Mouse (Mus musculus): ENCODE results near the gene Gm17482.

Gene Gm17482

DNA sequence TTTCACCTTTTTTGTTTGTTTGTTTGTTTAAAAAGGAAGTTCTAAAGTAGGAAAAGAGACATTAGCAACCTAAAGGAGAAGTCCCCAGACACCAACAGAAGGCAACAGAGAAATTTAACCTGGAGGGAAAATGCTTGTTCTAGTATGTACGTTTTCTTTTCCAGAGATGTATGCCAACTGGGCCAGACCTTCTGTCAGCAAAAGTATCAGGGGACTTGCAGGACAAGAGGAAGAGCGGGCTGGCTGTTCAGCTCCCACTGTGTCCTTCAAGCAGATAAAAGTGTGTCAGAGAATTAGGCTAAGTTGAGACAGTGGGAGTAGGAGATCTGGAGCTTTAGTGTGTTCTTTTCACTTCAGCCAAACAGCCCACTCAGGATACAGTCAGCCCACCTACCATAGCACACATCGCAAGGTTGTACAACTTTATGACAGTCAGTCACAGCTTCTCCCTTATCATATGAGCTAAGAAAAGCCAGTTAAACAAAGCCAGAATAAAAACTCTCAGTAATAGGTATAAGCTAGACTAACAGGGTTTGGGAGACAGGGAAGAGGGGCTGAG, 18.4 kb downstream of the Gm17482 start:
- no peak for DNase-seq (ENCODE audit: low spot score in 2 of 2)

DNA sequence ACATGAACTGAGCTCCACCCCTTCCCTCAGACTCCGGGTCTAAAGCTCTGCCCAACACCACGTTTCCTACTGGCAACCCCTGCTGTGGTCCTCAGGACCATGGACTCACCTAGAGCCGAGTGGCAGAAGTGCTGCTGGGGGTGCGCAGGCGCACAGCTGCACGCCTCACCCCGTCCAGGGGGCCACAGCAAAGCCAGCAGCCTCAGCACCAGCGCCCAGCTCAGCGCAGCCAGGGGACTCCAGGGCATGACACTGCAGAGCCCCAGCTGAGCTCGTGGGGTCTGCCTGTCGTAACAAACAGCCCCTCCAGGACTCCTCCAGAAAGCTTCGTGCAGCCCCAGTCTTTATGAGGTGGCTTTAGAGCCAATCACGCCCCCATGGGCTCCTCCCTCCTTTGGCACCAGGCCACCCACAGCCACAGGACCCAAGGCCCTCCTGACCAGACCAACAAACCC, 24.4 kb downstream of the Gm17482 start:
- DNase-seq (ENCODE audit: low spot score in 2 of 2): no peak

DNA sequence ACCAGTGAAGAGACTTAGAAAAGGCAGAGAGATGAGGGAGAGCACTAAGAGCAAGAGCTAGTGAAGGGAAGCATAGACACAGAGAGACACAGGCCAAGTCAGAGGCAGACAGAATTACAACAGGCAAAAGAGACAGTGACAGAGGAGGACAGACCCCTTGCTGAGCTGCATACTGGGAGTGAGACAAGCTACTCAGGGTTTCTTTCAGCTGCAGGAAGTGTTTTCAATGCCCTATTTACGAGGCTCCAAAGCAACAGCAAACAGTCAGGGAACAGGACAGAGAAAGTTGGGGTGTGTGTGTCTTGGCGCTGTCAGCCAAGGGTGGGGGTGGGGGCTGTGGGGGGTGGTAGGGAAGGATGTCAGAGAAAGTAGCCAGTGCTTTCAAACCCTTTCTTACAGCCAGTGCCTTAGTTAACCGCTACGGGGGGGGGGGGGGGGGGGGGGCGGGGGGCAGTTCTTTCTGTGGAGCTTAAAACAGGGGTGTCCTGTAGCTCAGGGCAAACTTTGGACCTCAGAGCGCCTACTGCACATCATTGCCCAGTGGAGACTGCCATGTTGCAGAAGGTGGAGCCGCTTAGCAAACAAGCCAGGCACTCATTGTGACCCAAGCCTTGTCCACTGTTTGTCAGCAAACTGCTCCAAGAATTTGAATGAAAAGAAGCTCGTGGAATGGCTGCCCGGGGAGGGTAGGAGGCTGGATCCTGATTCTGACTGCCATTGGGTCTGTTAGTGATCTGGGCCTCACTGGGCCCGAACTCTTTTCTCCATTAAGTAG, 25.1 kb downstream of the Gm17482 start, which contains the start of gene Timp4:
Gene Timp4, minus strand, starts transcription at position 107 of the 775 bp plus-strand sequence.
- no peak for DNase-seq (ENCODE audit: low spot score in 2 of 2)

DNA sequence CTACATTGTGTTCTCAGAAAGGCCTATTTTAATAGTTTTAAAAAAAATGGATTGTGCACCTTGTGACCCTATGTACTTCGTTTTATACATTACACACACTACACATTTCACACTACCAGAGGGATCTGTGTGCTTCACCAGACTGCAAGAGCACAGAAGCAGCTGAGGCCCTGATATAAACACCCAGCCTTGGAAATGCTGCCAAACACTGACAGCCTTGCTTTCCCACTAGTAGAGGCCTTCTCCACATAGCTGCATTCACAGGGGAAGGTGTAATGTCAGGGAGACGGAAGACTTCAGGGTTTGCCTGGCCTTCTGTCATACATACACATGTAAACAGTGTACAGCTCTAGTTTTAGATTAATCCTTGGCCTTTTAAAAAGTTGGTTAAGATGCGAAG, 28.0 kb downstream of the Gm17482 start:
- DNase-seq (ENCODE audit: low spot score in 2 of 2): no peak

DNA sequence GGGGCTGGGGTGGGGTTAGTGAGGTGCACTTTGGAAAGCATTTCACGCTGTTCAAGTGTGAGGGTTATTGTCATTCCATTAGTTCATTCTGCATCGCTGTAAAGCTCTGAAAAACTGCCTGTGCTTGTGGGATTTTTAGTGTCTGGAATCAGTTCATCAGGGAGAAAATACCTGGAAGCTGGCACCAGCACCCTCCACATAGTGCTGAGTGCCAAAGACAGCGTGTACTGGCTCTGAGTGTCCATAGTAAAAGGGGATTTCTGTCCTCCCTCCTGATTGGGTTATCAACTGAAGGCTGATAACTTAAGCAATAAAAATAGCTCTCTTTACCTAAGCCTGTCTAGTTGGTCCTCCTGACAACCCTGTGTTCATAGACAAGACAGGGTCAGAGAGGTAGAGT, 33.4 kb downstream of the Gm17482 start:
- no peak for DNase-seq (ENCODE audit: low spot score in 2 of 2)

DNA sequence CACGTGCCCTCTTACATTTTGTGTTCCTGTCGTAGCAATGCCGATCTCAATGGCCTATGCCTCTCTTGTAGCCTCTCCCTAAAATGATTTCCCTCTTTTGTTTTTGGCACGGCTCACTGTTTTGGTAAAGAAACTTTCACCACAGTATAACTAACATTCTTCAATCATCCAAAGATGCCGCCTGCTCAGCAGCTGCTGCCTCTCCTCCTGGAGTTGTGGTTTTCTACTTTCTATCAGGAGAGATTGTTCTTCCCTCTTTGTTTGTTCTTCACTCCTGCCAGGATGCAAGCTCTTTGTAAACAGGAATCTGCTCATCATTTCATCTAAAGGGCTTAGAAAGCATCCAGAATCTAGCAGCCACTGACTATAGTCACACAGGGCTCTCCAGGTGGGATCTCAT, 39.6 kb downstream of the Gm17482 start:
- DNase-seq (ENCODE audit: low spot score in 2 of 2): no peak

DNA sequence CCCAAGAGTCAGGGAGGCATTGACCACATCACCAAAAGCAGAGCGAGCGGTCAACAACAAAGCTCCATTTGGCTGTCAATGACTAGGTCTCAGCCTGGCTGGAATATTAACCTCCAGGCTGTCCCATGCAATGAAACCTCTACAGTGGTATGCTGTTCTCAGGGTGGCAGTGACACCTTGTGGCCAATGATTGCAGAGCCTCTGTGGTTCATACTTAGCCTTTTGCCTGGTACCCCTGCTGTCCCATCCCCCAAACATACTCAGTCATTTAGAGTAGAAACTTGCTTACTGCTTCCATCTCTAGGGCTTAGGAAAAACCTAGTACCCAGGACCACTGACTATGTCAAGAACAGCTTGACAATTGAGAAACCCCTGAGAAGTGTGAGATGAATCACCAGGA, 40.8 kb downstream of the Gm17482 start:
- no peak for DNase-seq (ENCODE audit: low spot score in 2 of 2)

DNA sequence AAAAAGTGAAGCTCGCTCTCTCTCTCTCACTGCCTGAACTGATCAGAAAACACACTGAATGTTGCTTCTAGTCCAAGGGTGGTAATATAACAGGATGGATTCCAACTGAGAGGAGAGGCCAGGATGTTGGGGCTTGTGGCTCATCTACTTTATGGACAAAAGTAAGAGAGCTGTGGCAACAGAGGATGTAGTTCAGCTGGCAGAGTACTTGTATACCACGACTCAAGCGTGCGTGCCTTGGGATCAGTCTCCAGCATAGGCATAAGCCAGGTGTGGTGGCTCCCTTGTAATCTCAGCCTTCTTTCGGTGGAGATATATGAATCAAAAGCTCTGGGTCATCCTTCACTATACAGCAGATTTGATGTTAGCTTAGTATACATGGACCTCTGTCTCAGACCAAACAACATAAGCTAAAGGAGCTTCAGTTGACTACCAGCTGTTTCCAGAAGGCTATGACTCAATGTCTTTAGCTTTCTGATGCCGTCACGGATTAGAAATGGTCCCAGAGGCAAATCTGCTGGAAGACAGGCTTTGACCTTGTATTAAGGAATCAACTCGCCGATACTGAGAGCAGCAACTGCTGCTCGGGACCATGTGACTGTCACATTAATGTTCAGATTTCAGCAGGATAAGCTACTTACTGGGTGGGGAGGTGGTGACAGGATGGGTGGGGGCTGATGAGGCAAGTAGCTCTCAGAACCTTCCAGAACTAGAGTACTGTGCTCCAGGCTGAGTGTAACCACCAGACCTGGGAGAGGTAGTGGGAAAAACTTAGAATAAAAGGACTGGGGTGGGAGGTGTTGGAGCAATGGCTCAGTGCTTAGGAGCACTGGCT, 41.6 kb downstream of the Gm17482 start:
- DNase-seq (ENCODE audit: low spot score in 2 of 2): no peak

DNA sequence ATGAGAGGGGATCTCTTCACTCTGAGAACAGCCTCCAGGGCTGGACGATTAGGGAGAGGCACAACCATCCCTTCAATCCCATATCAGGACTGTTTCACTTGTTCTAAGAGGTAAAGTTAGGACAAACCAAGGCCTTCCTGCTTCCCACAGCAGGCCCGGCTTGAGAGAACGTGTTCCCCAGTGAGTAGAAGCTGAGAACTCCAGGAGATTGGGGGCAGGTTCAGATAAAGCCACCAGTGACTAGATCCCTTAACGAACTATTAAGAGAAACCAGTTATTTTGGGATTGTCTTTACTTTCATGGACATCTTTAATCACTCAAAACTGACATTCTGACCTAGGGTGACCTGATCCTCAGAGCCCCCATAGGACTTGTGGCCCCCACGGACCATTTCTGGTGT, 42.4 kb downstream of the Gm17482 start:
- no peak for DNase-seq (ENCODE audit: low spot score in 2 of 2)

DNA sequence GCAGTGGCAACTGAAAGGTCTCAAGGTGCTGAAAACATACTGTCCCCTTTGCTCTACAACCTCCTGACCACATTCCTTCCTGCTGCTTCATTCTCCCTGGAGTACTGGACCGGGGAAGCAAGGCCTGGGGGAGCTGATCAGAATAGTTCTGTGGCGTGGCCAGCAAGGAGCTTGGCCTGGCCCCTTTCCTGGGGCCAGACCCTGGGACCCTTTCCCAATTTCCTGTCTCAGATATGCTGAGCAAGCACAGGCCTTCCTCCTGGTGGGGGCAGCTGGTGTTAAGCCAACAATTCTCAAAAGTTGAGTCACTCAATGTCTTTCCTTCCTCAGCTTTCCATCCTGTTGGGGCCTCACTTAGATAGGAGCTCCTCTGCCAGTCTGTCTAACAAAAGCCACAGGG, 42.9 kb downstream of the Gm17482 start:
- DNase-seq (ENCODE audit: low spot score in 2 of 2): no peak

DNA sequence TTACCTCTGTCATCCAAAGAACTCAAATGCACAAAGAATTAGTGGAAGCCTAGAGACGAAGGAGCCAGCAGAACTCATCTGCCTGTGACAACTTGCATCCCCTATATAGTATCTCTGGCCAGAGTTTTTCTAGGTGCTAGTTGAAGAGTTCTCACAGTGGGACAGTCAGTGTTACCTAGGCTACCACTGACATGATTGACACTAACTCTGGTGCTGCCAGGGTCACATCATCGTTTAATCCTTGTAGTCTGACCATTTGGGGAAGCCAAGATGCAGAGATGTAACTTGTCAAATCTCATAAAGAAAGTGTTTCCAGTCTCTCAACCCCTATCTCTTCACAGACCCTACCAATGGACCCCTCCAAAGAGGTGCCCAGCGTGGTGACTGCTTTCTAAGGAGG, 44.2 kb downstream of the Gm17482 start:
- no peak for DNase-seq (ENCODE audit: low spot score in 2 of 2)

DNA sequence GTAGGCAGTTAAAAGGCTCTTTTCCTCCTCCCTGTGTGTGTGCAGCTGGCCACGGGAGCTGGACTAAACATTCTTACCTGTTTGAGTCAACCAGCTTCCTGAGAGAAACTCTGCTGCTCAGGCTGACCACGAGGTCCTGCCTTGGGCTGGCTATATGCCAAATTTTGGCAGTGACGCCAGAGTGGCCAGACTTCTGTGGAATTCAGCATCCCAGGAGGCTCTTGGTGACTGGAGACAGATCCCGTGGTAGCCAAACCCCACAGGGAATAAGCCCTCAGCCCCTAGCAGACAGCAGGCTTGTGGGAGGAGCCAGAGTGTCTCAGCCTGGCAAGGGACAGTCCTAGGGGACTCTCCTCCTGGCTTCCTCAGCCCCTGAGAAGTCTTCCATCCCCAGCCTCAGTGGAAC, 44.7 kb downstream of the Gm17482 start:
- no peak for DNase-seq (ENCODE audit: low spot score in 2 of 2)

DNA sequence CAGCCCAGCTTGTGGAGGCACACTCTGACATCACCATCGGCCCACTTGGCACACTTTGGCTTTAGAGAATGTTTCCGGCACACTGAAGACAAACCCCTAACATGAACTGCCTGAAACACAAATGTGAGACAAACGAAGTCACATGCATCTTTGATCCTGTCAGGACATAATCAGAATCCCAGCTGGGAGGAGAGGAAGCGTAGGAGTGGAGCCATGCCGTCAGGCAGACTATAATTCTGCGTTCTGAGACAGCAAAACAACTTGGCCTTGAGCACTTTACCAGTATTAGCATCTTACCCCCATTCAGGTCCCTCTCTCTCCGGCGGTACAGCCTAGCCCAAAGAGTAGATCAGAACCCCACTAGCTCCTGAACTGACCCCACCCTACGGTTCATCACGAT, 46.2 kb downstream of the Gm17482 start:
- no peak for DNase-seq (ENCODE audit: low spot score in 2 of 2)

DNA sequence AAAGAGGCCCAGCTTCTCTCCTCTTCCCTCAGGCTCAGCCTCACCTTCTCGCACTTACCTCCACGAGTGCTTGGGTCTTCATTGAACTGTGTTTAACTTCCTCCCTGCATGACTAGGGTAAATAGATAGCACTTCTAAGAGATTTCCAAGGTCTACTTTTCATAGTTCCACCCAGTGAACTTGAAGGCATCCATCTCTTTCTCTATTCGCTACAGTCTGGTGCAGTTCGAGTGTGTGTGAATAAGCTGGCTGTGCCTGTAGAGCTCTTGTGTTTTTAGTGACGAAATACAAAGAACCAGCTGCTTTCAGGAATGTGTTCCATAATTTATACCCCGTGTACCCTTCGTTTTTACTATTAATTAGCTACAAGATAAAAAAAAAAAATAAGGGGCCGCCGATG, 47.6 kb downstream of the Gm17482 start:
- DNase-seq (ENCODE audit: low spot score in 2 of 2): no peak

DNA sequence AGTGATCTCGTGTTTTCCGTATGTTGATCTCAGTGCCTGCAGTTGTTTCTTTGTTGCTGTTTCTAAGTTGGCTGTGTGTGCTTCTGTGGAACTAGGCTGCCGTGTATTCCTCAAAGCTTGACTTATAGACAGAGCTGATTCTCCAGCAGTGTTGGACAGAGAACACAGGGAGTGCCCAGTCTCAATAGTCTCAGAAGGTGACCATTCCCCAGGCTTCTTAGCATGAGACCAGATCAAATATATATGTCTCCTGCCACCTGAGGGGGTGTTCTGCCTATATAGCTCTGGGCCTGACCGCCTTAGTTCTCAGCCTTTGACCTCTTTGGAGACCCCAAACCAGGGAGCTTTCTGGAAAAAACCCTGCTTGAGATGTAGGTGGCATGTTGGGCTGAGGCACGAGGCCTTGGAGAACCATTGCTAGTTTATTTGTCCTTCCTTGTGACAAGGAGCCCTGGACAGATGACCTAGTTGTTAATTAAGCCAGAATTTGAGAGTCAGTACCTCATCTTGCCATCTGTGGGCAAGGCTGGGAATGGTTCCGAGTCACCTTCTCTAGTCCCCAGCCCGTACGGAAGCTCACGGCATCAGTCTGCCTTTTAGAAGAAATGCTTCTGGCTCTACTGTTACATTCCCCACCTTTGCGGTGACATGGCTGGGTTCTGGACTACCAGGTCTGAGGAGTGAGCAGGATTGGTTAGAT, 48.1 kb downstream of the Gm17482 start:
- no peak for DNase-seq (ENCODE audit: low spot score in 2 of 2)

DNA sequence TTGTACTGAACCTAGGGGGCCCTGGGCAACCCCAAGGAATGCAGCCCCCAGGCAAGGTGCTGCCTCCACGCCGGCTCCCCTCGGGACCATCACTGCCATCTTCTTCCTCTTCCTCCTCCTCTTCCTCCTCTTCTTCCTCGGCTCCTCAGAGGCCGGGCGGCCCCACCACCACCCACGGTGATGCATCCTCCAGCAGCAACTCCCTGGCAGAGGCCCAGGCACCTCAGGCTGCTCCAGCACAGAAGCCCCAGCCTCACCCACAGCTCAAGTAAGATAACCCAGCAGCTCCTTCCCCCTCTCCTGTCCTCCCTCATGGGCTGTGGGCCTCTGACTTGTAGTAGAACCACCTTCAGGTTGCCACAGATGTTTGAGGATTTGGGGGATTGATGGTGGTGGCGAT, 50.9 kb downstream of the Gm17482 start:
- DNase-seq (ENCODE audit: low spot score in 2 of 2): no peak

DNA sequence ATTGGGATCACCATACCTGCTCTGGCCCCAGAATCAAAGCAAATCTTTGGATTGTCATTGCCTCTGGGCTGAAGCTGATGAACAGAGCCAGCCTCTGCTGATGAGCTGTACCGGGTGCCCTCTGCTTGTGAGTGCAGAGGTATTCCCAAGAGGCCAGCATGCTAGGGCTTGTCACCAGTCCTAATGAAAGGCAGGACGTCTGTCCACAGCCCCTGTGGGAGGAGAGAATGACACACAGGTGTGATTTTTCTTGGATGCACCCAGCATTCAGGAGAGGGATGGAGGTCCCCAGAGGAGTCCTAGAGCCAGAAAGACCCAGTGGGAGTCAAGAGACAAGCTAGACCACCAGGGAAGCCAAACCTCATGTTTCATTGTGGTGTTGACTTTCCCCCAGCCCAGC, 52.5 kb downstream of the Gm17482 start:
- DNase-seq (ENCODE audit: low spot score in 2 of 2): no peak

DNA sequence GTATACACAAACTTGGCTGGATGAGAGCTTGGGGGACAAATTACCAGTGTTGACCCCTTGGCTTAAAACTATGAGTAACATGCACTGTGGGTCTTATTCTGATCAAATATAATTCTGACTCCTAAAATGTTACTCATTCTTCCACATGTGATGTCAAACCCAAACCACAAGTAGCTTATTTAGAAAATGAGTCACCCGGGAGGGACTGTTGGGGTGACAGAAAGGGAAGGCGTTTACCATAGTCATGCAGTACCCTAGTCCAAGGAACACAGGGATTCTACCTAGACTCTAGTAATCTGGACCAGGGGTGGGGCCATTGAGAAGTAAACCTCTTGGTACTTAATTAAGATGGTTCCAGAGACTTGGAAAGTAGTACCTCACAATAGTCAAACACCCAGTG, 57.0 kb downstream of the Gm17482 start:
- DNase-seq (ENCODE audit: low spot score in 2 of 2): no peak

DNA sequence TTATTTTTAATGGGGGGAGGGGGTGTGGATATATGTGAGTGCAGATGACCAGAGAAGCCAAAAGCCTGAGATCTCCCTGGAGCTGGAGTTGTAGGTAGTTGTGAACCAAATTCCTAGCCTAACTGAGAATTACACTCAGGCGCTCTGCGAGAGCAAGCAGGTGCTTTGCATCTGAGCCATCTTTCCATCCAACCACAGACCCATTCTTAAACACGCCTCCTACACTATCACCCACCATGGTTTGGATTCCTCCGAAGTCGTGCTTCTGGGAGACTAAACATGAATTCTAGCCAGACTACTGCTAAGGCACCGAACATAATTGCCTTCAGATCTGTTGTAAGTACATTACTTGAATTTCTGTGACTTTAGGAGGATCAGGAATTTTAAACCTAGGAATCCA, 59.3 kb downstream of the Gm17482 start:
- DNase-seq (ENCODE audit: low spot score in 2 of 2): no peak

DNA sequence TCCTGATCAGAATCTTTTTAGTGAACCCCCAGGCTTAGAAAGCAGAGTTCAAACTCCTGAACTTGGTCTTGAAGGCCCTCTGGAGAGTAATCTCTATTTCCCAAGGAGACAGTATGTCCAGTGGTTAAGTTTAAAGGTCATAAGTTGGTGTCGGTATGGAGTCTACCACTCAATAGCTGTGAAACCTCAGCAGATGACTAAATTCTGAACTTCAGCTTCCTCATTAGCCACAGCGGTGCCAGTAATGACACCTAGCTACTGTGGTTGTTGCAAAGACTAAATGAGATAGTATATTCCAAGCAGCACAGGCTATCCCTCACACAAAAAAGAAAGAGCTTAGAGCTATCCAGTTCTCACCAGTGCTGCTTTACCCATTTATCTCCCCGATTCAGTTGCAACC, 61.1 kb downstream of the Gm17482 start:
- DNase-seq (ENCODE audit: low spot score in 2 of 2): no peak

DNA sequence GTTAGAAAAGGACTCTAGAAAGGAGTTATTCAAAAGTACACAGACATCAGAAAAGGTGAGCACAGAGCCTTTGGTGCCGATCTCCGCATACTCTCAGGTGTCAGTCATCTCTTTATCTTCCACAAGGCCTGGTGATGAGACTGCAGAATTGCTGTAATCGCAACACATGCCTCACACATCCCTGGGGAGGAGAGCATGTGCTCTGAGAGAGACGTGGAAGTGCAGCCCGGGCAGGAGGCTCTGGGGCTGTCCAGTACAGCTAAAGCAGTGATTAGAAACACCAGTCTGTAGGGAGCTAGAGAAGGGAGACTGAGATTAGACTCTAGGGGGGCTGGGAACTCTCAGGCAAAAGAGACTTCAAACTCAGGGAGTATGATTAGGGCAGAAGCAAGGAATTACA, 63.4 kb downstream of the Gm17482 start:
- DNase-seq (ENCODE audit: low spot score in 2 of 2): no peak

DNA sequence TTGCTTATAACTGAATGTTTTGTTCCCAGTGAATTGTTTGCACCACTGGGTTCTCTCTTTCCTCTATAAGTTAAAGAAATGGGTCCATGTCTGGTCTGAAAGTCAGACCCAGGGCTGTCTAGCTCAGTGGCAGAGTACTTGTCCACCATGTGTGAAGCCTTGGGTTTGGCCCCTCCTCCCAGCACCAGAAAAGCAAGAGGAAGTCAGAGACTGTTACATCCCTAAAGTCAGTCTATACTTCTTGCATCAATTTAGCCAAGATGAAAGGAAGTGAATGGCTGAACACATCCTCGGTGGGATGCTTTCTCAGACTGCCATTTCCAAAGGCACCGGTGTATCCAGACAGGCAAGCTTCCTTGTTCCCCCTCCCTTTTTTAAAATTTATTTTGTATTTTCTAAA, 63.9 kb downstream of the Gm17482 start:
- no peak for DNase-seq (ENCODE audit: low spot score in 2 of 2)

Data from natural killer cell, adult 2 months (primary cell).